Mouse (Mus musculus): ENCODE measurements around the gene Rfx7. TPM values are rescaled to one million over a fixed set of nuclear protein-coding genes. Genes with fewer than 3 reads are reported as not detected.

Rfx7 gene
- polyA plus RNA-seq, 1 experiment from 2014 or later: 18.6 TPM

GRCm38 (mm10) chr9:72512229-72512981 is 19.6 kb upstream of the Rfx7 start:
- Histone ChIP-seq H3K4me2 (ENCODE audit: low read length) (peak overlapping the region; percentile 34), H3K9ac (replicated peaks; ENCODE audit: low read depth, low read length) (no peak overlapping the region), H3K9me3 (ENCODE audit: control insufficient read depth, low read length) (no peaks in the 10 kb centered on the region), H3K27ac (ENCODE audit: low read length) (peak overlapping the region; percentile 39; the same call in 1 of the 2 replicates), H3K36me3 (ENCODE audit: control insufficient read depth, insufficient read depth) (no peaks in the 10 kb centered on the region), H3K4me3 (replicated peaks; ENCODE audit: low read length) (no peak overlapping the region), H3K27me3 (replicated peaks; ENCODE audit: control insufficient read depth, insufficient read depth, low read length) (no peaks in the 10 kb centered on the region), H3K4me1 (replicated peaks; ENCODE audit: control insufficient read depth, insufficient read depth, low read length) (peaks cover 10% of the 10 kb centered on the region)
- WGBS: 16% methylated on average over 11 of the region's 11 CpGs
- ATAC-seq: peak; percentile 81

GRCm38 (mm10) chr9:72515366-72515765 is 16.7 kb upstream of the Rfx7 start:
- ATAC-seq: no peak
- no peaks in the 10 kb centered on the region for H3K27me3 ChIP-seq (replicated peaks; ENCODE audit: control insufficient read depth, insufficient read depth, low read length)

GRCm38 (mm10) chr9:72519246-72519645 is 12.8 kb upstream of the Rfx7 start:
- H3K36me3 ChIP-seq (ENCODE audit: control insufficient read depth, insufficient read depth): no peaks in the 10 kb centered on the region
- H3K9me3 ChIP-seq (ENCODE audit: control insufficient read depth, low read length): no peaks in the 10 kb centered on the region
- no peaks in the 10 kb centered on the region for H3K4me1 ChIP-seq (replicated peaks; ENCODE audit: control insufficient read depth, insufficient read depth, low read length)
- no peak overlapping the region for H3K4me3 ChIP-seq (replicated peaks; ENCODE audit: low read length)
- no peaks in the 10 kb centered on the region for H3K27me3 ChIP-seq (replicated peaks; ENCODE audit: control insufficient read depth, insufficient read depth, low read length)
- H3K27ac ChIP-seq (ENCODE audit: low read length): no peak overlapping the region
- H3K9ac ChIP-seq (replicated peaks; ENCODE audit: low read depth, low read length): no peak overlapping the region
- ATAC-seq: no peak
- H3K4me2 ChIP-seq (ENCODE audit: low read length): no peak overlapping the region

More at GRCm38 (mm10) chr9:72515366-72515765, 16.7 kb upstream of the Rfx7 start:
- H3K9ac ChIP-seq (replicated peaks; ENCODE audit: low read depth, low read length): no peak overlapping the region
- H3K9me3 ChIP-seq (ENCODE audit: control insufficient read depth, low read length): no peaks in the 10 kb centered on the region
- H3K27ac ChIP-seq (ENCODE audit: low read length): no peak overlapping the region
- H3K4me1 ChIP-seq (replicated peaks; ENCODE audit: control insufficient read depth, insufficient read depth, low read length): peaks cover 10% of the 10 kb centered on the region
- H3K4me3 ChIP-seq (replicated peaks; ENCODE audit: low read length): no peak overlapping the region
- H3K36me3 ChIP-seq (ENCODE audit: control insufficient read depth, insufficient read depth): no peaks in the 10 kb centered on the region
- no peak overlapping the region for H3K4me2 ChIP-seq (ENCODE audit: low read length)

- Histone ChIP-seq H3K4me1 (replicated peaks; ENCODE audit: control insufficient read depth, insufficient read depth, low read length) (no peaks in the 10 kb centered on the region), H3K27ac (ENCODE audit: low read length) (no peak overlapping the region), H3K9ac (replicated peaks; ENCODE audit: low read depth, low read length) (no peak overlapping the region), H3K27me3 (replicated peaks; ENCODE audit: control insufficient read depth, insufficient read depth, low read length) (no peaks in the 10 kb centered on the region), H3K9me3 (ENCODE audit: control insufficient read depth, low read length) (no peaks in the 10 kb centered on the region), H3K4me2 (ENCODE audit: low read length) (no peak overlapping the region), H3K4me3 (replicated peaks; ENCODE audit: low read length) (no peak overlapping the region), H3K36me3 (ENCODE audit: control insufficient read depth, insufficient read depth) (no peaks in the 10 kb centered on the region)
- no peak for ATAC-seq
Measured at GRCm38 (mm10) chr9:72520849-72521248, 11.2 kb upstream of the Rfx7 start.

GRCm38 (mm10) chr9:72526091-72526490 is 5.9 kb upstream of the Rfx7 start:
- 96% methylated on average over 1 of the region's 1 CpGs for WGBS
- Histone ChIP-seq H3K36me3 (ENCODE audit: control insufficient read depth, insufficient read depth) (no peaks in the 10 kb centered on the region), H3K4me3 (replicated peaks; ENCODE audit: low read length) (no peak overlapping the region), H3K4me2 (ENCODE audit: low read length) (no peak overlapping the region), H3K9ac (replicated peaks; ENCODE audit: low read depth, low read length) (no peak overlapping the region), H3K4me1 (replicated peaks; ENCODE audit: control insufficient read depth, insufficient read depth, low read length) (peaks cover 10% of the 10 kb centered on the region), H3K27me3 (replicated peaks; ENCODE audit: control insufficient read depth, insufficient read depth, low read length) (no peaks in the 10 kb centered on the region), H3K9me3 (ENCODE audit: control insufficient read depth, low read length) (no peaks in the 10 kb centered on the region), H3K27ac (ENCODE audit: low read length) (no peak overlapping the region)
- ATAC-seq: no peak

GRCm38 (mm10) chr9:72530237-72530636 is 1.8 kb upstream of the Rfx7 start:
- Histone ChIP-seq H3K36me3 (ENCODE audit: control insufficient read depth, insufficient read depth) (no peaks in the 10 kb centered on the region), H3K4me2 (ENCODE audit: low read length) (no peak overlapping the region), H3K27me3 (replicated peaks; ENCODE audit: control insufficient read depth, insufficient read depth, low read length) (no peaks in the 10 kb centered on the region), H3K9me3 (ENCODE audit: control insufficient read depth, low read length) (no peaks in the 10 kb centered on the region), H3K9ac (replicated peaks; ENCODE audit: low read depth, low read length) (no peak overlapping the region), H3K27ac (ENCODE audit: low read length) (no peak overlapping the region; the same call in 1 of the 2 replicates), H3K4me1 (replicated peaks; ENCODE audit: control insufficient read depth, insufficient read depth, low read length) (peaks cover 14% of the 10 kb centered on the region), H3K4me3 (replicated peaks; ENCODE audit: low read length) (no peak overlapping the region)
- no peak for ATAC-seq
- WGBS: 0% methylated on average over 12 of the region's 12 CpGs

- peak overlapping the region; percentile 87 for H3K4me3 ChIP-seq (replicated peaks; ENCODE audit: low read length)
- H3K4me2 ChIP-seq (ENCODE audit: low read length): peak overlapping the region; percentile 72
- no peaks in the 10 kb centered on the region for H3K9me3 ChIP-seq (ENCODE audit: control insufficient read depth, low read length)
- H3K9ac ChIP-seq (replicated peaks; ENCODE audit: low read depth, low read length): peak overlapping the region; percentile 88
- ATAC-seq: no peak; the same call in 1 of the 2 replicates
- peaks cover 14% of the 10 kb centered on the region for H3K4me1 ChIP-seq (replicated peaks; ENCODE audit: control insufficient read depth, insufficient read depth, low read length)
- peak overlapping the region; percentile 100 for H3K27ac ChIP-seq (ENCODE audit: low read length)
- 17% methylated on average over 4 of the region's 4 CpGs for WGBS
- no peaks in the 10 kb centered on the region for H3K36me3 ChIP-seq (ENCODE audit: control insufficient read depth, insufficient read depth)
- no peaks in the 10 kb centered on the region for H3K27me3 ChIP-seq (replicated peaks; ENCODE audit: control insufficient read depth, insufficient read depth, low read length)
Measured at GRCm38 (mm10) chr9:72530824-72531223, 1.2 kb upstream of the Rfx7 start.

GRCm38 (mm10) chr9:72531291-72531995 is 597 bp upstream of the Rfx7 start:
- Histone ChIP-seq H3K4me2 (ENCODE audit: low read length) (peak overlapping the region; percentile 72), H3K4me1 (replicated peaks; ENCODE audit: control insufficient read depth, insufficient read depth, low read length) (peaks cover 14% of the 10 kb centered on the region), H3K9me3 (ENCODE audit: control insufficient read depth, low read length) (no peaks in the 10 kb centered on the region), H3K4me3 (replicated peaks; ENCODE audit: low read length) (peak overlapping the region; percentile 87), H3K36me3 (ENCODE audit: control insufficient read depth, insufficient read depth) (no peaks in the 10 kb centered on the region), H3K9ac (replicated peaks; ENCODE audit: low read depth, low read length) (peak overlapping the region; percentile 88), H3K27me3 (replicated peaks; ENCODE audit: control insufficient read depth, insufficient read depth, low read length) (no peaks in the 10 kb centered on the region), H3K27ac (ENCODE audit: low read length) (peak overlapping the region; percentile 100)
- ATAC-seq: peak; percentile 92
- under 1% methylated on average over 29 of the region's 35 CpGs for WGBS

- Histone ChIP-seq H3K9ac (replicated peaks; ENCODE audit: low read depth, low read length) (peak overlapping the region; percentile 88), H3K27ac (ENCODE audit: low read length) (peak overlapping the region; percentile 100), H3K4me2 (ENCODE audit: low read length) (peak overlapping the region; percentile 72), H3K9me3 (ENCODE audit: control insufficient read depth, low read length) (no peaks in the 10 kb centered on the region), H3K4me3 (replicated peaks; ENCODE audit: low read length) (peak overlapping the region; percentile 87), H3K36me3 (ENCODE audit: control insufficient read depth, insufficient read depth) (no peaks in the 10 kb centered on the region), H3K4me1 (replicated peaks; ENCODE audit: control insufficient read depth, insufficient read depth, low read length) (peaks cover 14% of the 10 kb centered on the region), H3K27me3 (replicated peaks; ENCODE audit: control insufficient read depth, insufficient read depth, low read length) (no peaks in the 10 kb centered on the region)
- ATAC-seq: peak; percentile 24
- under 1% methylated on average over 45 of the region's 55 CpGs for whole genome bisulfite sequencing
Measured at GRCm38 (mm10) chr9:72532381-72533088, 495 bp downstream of the Rfx7 start.
